Mouse (Mus musculus) heart, embryonic 11.5 days (tissue): ENCODE measurements around the gene Mrm2. TPM values are rescaled to one million over a fixed set of nuclear protein-coding genes. Genes with fewer than 3 reads are reported as not detected.

Experiments used
- ATAC-seq: fragments of 200-750 bp; cut with Nextera tagmentation; replicated peaks from 2 replicates; pipeline ENCODE4 v1.8.0; 2017; ENCODE audit warnings: moderate library complexity; ENCODE audit not compliant: insufficient number of reproducible peaks, low FRiP score, low TSS enrichment
- H3K27ac ChIP-seq: fragments of 300-500 bp; sonication (generic); 2 replicates; pipeline ENCODE4 v1.5.1; 2014; ENCODE audit warnings: mild to moderate bottlenecking, low read depth, low read length
- H3K27me3 ChIP-seq: fragments of 300-500 bp; sonication (generic); 2 replicates; pipeline ENCODE4 v1.6.1; 2014; ENCODE audit warnings: mild to moderate bottlenecking, low read length, mixed read lengths; ENCODE audit not compliant: control insufficient read depth, insufficient read depth
- H3K36me3 ChIP-seq: fragments of 300-500 bp; sonication (generic); 2 replicates; pipeline ENCODE4 v1.6.1; 2014; ENCODE audit warnings: mild to moderate bottlenecking, low read length, moderate library complexity, mixed read lengths; ENCODE audit not compliant: control insufficient read depth, insufficient read depth
- H3K4me1 ChIP-seq: fragments of 300-500 bp; sonication (generic); 2 replicates; pipeline ENCODE4 v1.6.1; 2014; ENCODE audit warnings: low read length; ENCODE audit not compliant: control insufficient read depth, insufficient read depth
- H3K4me2 ChIP-seq: fragments of 300-500 bp; sonication (generic); 2 replicates; pipeline ENCODE4 v1.6.1; 2014; ENCODE audit warnings: mild to moderate bottlenecking, moderate library complexity
- H3K4me3 ChIP-seq: fragments of 300-500 bp; sonication (generic); 2 replicates; pipeline ENCODE4 v1.5.1; 2014; ENCODE audit warnings: low read depth, low read length
- H3K9ac ChIP-seq: fragments of 300-500 bp; sonication (generic); 2 replicates; pipeline ENCODE4 v1.6.1; 2014; ENCODE audit warnings: mild to moderate bottlenecking, low read depth, low read length, moderate library complexity
- H3K9me3 ChIP-seq: fragments of 300-500 bp; sonication (generic); replicated peaks from 2 replicates; pipeline ENCODE4 v1.6.1; 2016; ENCODE audit warnings: low read length; ENCODE audit not compliant: control insufficient read depth
- WGBS: fragments of 180-500 bp; shearing (Covaris S2); extraction: QIAGEN DNeasy Blood & Tissue Kit; methylation state at CpG from one replicate; pipeline ENCODE4 v1.1.7; 2014; ENCODE audit not compliant: insufficient replicate concordance; 5-methylcytosine and 5-hydroxymethylcytosine counted together
- polyA plus RNA-seq: library from polyadenylated mRNA; unstranded; fragments of >200 nt; fragmentation: Nextera tagmentation; extraction: Ambion mirVana; gene quantifications from 2 replicates; pipeline ENCODE4 v1.2.1, GENCODE M21; 2014

The Mrm2 gene
- polyA plus RNA-seq: 17.1 and 17.4 TPM in 2 replicates

DNA sequence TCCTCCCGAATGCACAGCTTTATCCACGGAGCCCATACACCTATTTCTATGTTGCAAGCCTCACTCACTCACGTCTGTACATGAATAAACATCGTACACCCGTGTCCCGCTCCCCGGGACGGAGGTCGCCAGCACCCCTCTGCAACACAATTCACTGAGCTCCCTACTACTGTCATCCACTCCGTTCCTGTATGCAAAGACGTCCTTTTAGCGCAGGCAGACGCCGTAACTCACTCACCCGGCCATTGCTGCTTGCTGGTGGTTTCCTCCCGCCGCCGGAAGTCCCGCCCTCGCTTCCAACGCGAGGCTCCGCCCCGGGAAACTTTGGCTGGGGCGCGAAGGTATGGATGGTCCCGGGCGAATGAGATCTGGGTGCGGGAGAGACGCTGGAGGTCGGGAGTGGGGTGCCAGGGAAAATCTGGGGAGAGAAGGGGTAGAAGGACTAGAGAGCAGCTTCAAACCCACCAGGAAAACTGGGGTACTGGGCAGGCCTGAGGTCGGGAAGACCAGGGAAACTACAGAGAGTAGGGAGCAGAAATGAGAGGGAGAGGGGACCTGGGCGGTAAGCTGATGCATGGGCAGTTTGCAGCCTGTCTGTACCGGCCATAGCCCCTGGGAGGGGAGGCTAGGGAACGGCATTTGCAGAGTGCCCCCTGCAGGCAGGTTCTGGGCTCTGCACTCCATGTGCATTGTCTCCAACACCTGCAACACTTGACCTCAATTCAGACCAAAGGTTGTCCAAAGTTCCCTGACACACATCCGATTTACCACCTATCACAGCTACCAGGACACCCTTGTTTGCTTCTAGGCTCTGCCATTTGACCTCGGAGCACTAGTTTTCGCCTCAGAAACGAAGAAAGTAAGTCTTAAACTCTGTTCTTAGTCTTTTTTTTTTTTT, at the start of gene Mrm2:
TSS of gene Mrm2 (minus strand) at position 284 of the 898 bp plus-strand sequence.
- WGBS: 1% methylated on average over 39 of the region's 39 CpGs
- no peaks in the 10 kb centered on the region for H3K9me3 ChIP-seq

DNA sequence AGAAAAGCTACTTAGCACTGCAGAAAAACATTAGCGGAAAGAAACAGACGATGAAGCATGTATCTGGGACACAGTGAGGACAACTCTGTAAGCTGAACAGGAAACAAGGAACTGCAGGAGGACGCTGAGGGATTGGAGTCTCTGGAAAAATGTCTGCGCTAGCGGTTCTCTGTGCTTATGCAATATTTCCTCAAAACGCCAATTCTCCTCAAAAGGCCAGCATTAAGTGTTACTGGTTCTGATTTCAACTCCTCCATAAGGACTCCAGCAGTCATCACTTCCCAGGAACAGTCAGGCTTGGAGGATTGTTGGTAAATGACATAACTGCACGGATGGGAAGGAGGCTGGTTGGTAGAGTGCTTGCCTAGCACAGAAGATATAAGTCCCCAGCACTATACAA, 49.5 kb upstream of the Mrm2 start:
- no peaks in the 10 kb centered on the region for H3K9me3 ChIP-seq
- 83% methylated on average over 7 of the region's 7 CpGs for WGBS
- H3K27ac ChIP-seq: no peak overlapping the region
- ATAC-seq: no peak
- no peak overlapping the region for H3K4me3 ChIP-seq
- no peak overlapping the region for H3K4me2 ChIP-seq
- no peak overlapping the region for H3K9ac ChIP-seq
- peaks cover 14% of the 10 kb centered on the region for H3K4me1 ChIP-seq
- no peaks in the 10 kb centered on the region for H3K36me3 ChIP-seq
- H3K27me3 ChIP-seq: no peaks in the 10 kb centered on the region

More for the DNA sequence above, at the start of gene Mrm2:
- H3K27me3 ChIP-seq: no peaks in the 10 kb centered on the region
- H3K4me2 ChIP-seq: peak within 1 kb of the TSS; percentile 94
- H3K4me1 ChIP-seq: peaks cover 11% of the 10 kb centered on the region
- peak within 1 kb of the TSS; percentile 85 for H3K27ac ChIP-seq
- peak; percentile 66 for ATAC-seq
- peak within 1 kb of the TSS; percentile 93 for H3K9ac ChIP-seq
- H3K36me3 ChIP-seq: peaks cover 10% of the 10 kb centered on the region; the same call in 1 of the 2 replicates
- peak within 1 kb of the TSS; percentile 80 for H3K4me3 ChIP-seq

- Histone ChIP-seq H3K4me1 (peaks cover 13% of the 10 kb centered on the region), H3K9ac (no peak overlapping the region), H3K27ac (no peak overlapping the region), H3K9me3 (no peaks in the 10 kb centered on the region), H3K4me2 (no peak overlapping the region), H3K4me3 (no peak overlapping the region), H3K27me3 (no peaks in the 10 kb centered on the region), H3K36me3 (no peaks in the 10 kb centered on the region)
- ATAC-seq: no peak
- 63% methylated on average over 6 of the region's 6 CpGs for WGBS
Measured at GRCm38 (mm10) chr5:140379299-140379698, 47.6 kb upstream of the Mrm2 start.

GRCm38 (mm10) chr5:140378121-140378853, 46.6 kb upstream of the Mrm2 start:
- Histone ChIP-seq H3K4me1 (peaks cover 3% of the 10 kb centered on the region), H3K9ac (no peak overlapping the region), H3K4me2 (no peak overlapping the region), H3K27me3 (no peaks in the 10 kb centered on the region), H3K9me3 (no peaks in the 10 kb centered on the region), H3K36me3 (no peaks in the 10 kb centered on the region), H3K27ac (no peak overlapping the region), H3K4me3 (no peak overlapping the region)
- ATAC-seq: 0 out of 2 replicates have a peak, but pooled peaks have one; percentile 26
- WGBS: 80% methylated on average over 6 of the region's 6 CpGs

DNA sequence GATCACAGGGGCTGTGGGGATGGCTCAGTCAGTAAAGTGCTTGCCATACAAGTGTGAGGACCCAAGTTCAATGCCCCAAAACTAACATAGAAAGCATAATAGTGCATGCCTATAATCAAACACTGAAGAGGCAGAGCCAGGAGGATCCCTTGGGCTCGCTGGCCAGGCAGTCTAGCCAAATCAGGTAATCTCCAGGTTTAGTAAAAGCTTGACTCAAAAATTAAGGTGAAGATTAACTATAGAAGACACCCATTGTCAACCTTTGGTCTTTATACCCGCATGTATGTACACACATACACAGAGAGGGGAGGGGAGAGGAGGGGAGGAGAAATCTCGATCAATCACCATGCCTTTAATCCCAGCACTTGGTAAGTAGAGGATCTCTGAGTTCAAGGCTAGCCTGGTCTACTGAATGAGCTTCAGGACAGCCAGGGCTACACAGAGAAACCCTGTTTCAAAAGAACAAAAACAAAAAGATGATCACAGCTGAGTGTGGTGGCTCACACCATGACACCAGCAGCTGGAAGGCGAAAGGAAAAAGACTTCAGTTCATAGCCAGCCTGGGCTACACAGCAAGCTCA, 43.6 kb upstream of the Mrm2 start:
- ATAC-seq: no peak
- no peaks in the 10 kb centered on the region for H3K36me3 ChIP-seq
- no peak overlapping the region for H3K4me2 ChIP-seq
- no peaks in the 10 kb centered on the region for H3K9me3 ChIP-seq
- H3K27me3 ChIP-seq: no peaks in the 10 kb centered on the region
- no peak overlapping the region for H3K9ac ChIP-seq
- no peak overlapping the region for H3K27ac ChIP-seq
- peaks cover 10% of the 10 kb centered on the region for H3K4me1 ChIP-seq
- 84% methylated on average over 4 of the region's 4 CpGs for WGBS
- no peak overlapping the region for H3K4me3 ChIP-seq

- 30% methylated on average over 3 of the region's 3 CpGs for WGBS
- H3K27me3 ChIP-seq: no peaks in the 10 kb centered on the region
Measured at GRCm38 (mm10) chr5:140374226-140374625, 42.5 kb upstream of the Mrm2 start.

DNA sequence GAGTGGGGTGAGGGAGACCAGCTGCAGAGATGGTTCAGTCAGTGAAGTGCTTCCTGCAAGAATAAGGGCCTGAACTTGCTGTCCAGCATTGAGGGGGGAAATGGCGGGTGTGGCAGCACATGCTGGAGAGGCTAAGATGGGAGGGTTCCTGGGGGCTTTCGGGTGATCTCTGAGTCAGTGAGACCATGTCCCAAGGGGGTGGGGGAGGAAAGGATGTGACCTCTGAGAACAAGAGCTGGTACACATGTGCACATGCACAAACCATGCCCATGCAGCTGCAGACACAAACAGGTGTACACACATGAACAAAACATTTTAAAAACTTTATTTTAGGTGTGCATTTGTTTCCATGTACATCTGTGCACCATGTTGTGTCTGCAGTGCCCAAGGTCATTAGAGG, 42.0 kb upstream of the Mrm2 start:
- no peak overlapping the region for H3K4me3 ChIP-seq
- H3K9me3 ChIP-seq: no peaks in the 10 kb centered on the region
- H3K4me2 ChIP-seq: no peak overlapping the region
- WGBS: 77% methylated on average over 2 of the region's 2 CpGs
- no peak for ATAC-seq
- H3K9ac ChIP-seq: no peak overlapping the region
- no peak overlapping the region for H3K27ac ChIP-seq
- no peaks in the 10 kb centered on the region for H3K36me3 ChIP-seq
- peaks cover 11% of the 10 kb centered on the region for H3K4me1 ChIP-seq
- no peaks in the 10 kb centered on the region for H3K27me3 ChIP-seq

More at GRCm38 (mm10) chr5:140374226-140374625, 42.5 kb upstream of the Mrm2 start:
- Histone ChIP-seq H3K4me2 (no peak overlapping the region), H3K9me3 (no peaks in the 10 kb centered on the region), H3K36me3 (no peaks in the 10 kb centered on the region), H3K27ac (no peak overlapping the region), H3K4me3 (no peak overlapping the region), H3K4me1 (peaks cover 12% of the 10 kb centered on the region), H3K9ac (no peak overlapping the region)
- no peak for ATAC-seq

DNA sequence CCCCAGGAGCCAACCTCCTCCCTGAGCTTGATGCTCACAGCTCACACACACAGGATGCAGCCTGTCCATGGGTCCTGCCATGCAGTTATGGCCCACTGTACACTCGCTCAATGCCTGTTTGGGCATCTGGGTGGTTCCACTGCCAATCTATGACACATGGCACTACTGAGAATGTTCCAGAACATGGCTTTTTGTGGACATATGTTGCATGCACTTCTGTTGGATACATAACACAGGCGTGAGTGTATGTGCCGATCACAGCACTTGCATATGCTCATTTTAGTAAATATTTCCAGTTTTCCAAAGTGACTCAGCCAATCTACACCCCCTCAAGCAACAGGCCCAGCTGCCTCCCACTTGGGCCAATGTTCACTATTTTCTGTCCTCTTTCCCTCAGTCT, 40.0 kb upstream of the Mrm2 start:
- ATAC-seq: no peak
- Histone ChIP-seq H3K9ac (no peak overlapping the region), H3K9me3 (no peaks in the 10 kb centered on the region), H3K4me1 (peaks cover 11% of the 10 kb centered on the region), H3K4me2 (no peak overlapping the region), H3K27me3 (no peaks in the 10 kb centered on the region), H3K36me3 (no peaks in the 10 kb centered on the region), H3K27ac (no peak overlapping the region), H3K4me3 (no peak overlapping the region)
- 93% methylated on average over 3 of the region's 3 CpGs for WGBS
